ENCODE assay signal across 9 mouse cellular contexts in genomic region chr2:51238131-51238931, GRCm38 (mm10).
DNase-seq lines count a peak whose midpoint lies in the region; ATAC-seq and TF ChIP-seq lines count a peak whose summit lies in the region.
"Had no signal": no experiment of that assay in that cellular context is flagged by ENCODE, and none has a peak within 500 bp of the region (broad histone marks: within the 10 kb centered on the region; RNA-seq: fewer than 3 reads in every experiment).

No protein-coding gene starts in this region.

- no peaks in the 10 kb centered on the region for H3K27me3 ChIP-seq in CH12.LX (replicated peaks)
- H3K27me3 ChIP-seq in forebrain, embryonic 14.5 days (replicated peaks; ENCODE audit: control insufficient read depth, insufficient read depth, low read length): no peaks in the 10 kb centered on the region
- H3K27me3 ChIP-seq in midbrain, embryonic 12.5 days: no peaks in the 10 kb centered on the region

- ATAC-seq in forebrain, embryonic 14.5 days: 0 out of 2 replicates have a peak, but pooled peaks have one; percentile 18
- ATAC-seq in midbrain, embryonic 12.5 days (ENCODE audit: low FRiP score, low read depth): peak; percentile 75
- no peak for ATAC-seq in megakaryocyte, adult 5-6 weeks (ENCODE audit: poor library complexity, severe bottlenecking)

- peak; percentile 56 for DNase-seq in heart, adult 11 months
- DNase-seq in heart, postnatal 4 days: no peak
- no peak for DNase-seq in CH12.LX (ENCODE audit: extremely low read depth)
- peak; percentile 50 for DNase-seq in forebrain, embryonic 14.5 days (ENCODE audit: low spot score)
- no peak for DNase-seq in left cerebral cortex, adult 2 months (ENCODE audit: extremely low spot score in 1 of 2, low spot score in 2 of 2)
- DNase-seq in gastrocnemius, adult 8-10 months (ENCODE audit: low spot score in 2 of 2): no peak
- DNase-seq: cerebellum, adult 9-11 months had no signal

- WGBS in forebrain, embryonic 14.5 days: 14% methylated on average over 16 of the region's 16 CpGs
- 9% methylated on average over 16 of the region's 16 CpGs for WGBS in midbrain, embryonic 12.5 days

- H3K36me3 ChIP-seq in CH12.LX (replicated peaks in 1 of 2; ENCODE audit: control insufficient read depth in 1 of 2, insufficient read depth in 1 of 2, low read length in 1 of 2): no peaks in the 10 kb centered on the region
- no peaks in the 10 kb centered on the region for H3K36me3 ChIP-seq in forebrain, embryonic 14.5 days (ENCODE audit: control insufficient read depth, insufficient read depth, low read length)
- no peaks in the 10 kb centered on the region for H3K36me3 ChIP-seq in midbrain, embryonic 12.5 days

- no peak overlapping the region for H3K27ac ChIP-seq in CH12.LX (ENCODE audit: insufficient read depth, low read depth)
- no peak overlapping the region for H3K27ac ChIP-seq in forebrain, embryonic 14.5 days (ENCODE audit: low read depth, low read length)
- peak overlapping the region; percentile 32; the same call in 1 of the 2 replicates for H3K27ac ChIP-seq in midbrain, embryonic 12.5 days (replicated peaks)
- no peak overlapping the region for H3K27ac ChIP-seq in left cerebral cortex, adult 2 months

- TF ChIP-seq POLR2A in CH12.LX (IDR thresholded peaks at IDR 0.05; ENCODE audit: low read depth, low read length): no peak

- in situ Hi-C loops in CH12.LX (cut with MboI; ENCODE audit: low pct_ligation_motif_present, low pct_unique_long_range_greater_than_20kb, low sequenced_read_pairs): no loop called here

- no peak overlapping the region for H3K9ac ChIP-seq in CH12.LX (ENCODE audit: insufficient read depth, low read depth)
- H3K9ac ChIP-seq in forebrain, embryonic 14.5 days (ENCODE audit: low read length): no peak overlapping the region
- H3K9ac ChIP-seq in midbrain, embryonic 12.5 days (replicated peaks): no peak overlapping the region

- TF ChIP-seq EP300 in CH12.LX (IDR thresholded peaks at IDR 0.05; ENCODE audit: low read length): no peak

- no peak overlapping the region for H3K4me3 ChIP-seq in CH12.LX (replicated peaks in 1 of 3; ENCODE audit: low read depth in 2 of 3, low read length in 2 of 3, poor library complexity in 1 of 3)
- no peak overlapping the region for H3K4me3 ChIP-seq in forebrain, embryonic 14.5 days (ENCODE audit: low read depth, low read length)
- 0 out of 2 replicates have a peak overlapping the region, but pooled peaks have one; percentile 1 for H3K4me3 ChIP-seq in midbrain, embryonic 12.5 days
- no peak overlapping the region for H3K4me3 ChIP-seq in left cerebral cortex, adult 2 months

- 0 out of 2 replicates have a peak overlapping the region, but pooled peaks have one; percentile 5 for H3K4me2 ChIP-seq in CH12.LX (ENCODE audit: insufficient read depth, low read depth, poor library complexity, severe bottlenecking)
- H3K4me2 ChIP-seq in forebrain, embryonic 14.5 days (ENCODE audit: low read length): peak overlapping the region; percentile 16; the same call in 1 of the 2 replicates
- H3K4me2 ChIP-seq in midbrain, embryonic 12.5 days (replicated peaks): peak overlapping the region; percentile 39

- intact Hi-C loops in left cerebral cortex, adult 2 months (cut with DNase I): no loop called here

- no peak for TF ChIP-seq RAD21 in CH12.LX (IDR thresholded peaks at IDR 0.05; ENCODE audit: low read depth, low read length)

- no peaks in the 10 kb centered on the region for H3K79me2 ChIP-seq in CH12.LX (replicated peaks; ENCODE audit: control insufficient read depth, extremely low read depth, insufficient read depth, poor library complexity, severe bottlenecking)

- dilution Hi-C loops in CH12.LX (cut with MboI; ENCODE audit: extremely low pct_ligation_motif_present, extremely low pct_unique_long_range_greater_than_20kb, low sequenced_read_pairs): no loop called here

- H3K4me1 ChIP-seq in CH12.LX (ENCODE audit: control insufficient read depth in 1 of 2, insufficient read depth in 2 of 2): no peaks in the 10 kb centered on the region
- peaks cover 6% of the 10 kb centered on the region; the same call in 1 of the 2 replicates for H3K4me1 ChIP-seq in forebrain, embryonic 14.5 days (ENCODE audit: control insufficient read depth, insufficient read depth, low read length)
- peaks cover 17% of the 10 kb centered on the region; the same call in 1 of the 2 replicates for H3K4me1 ChIP-seq in midbrain, embryonic 12.5 days

- no peak for TF ChIP-seq CTCF in CH12.LX (conservative IDR thresholded peaks at IDR 0.05 in 1 of 2, IDR thresholded peaks at IDR 0.05 in 1 of 2; ENCODE audit: low read depth in 2 of 2, low read length in 2 of 2)
- TF ChIP-seq CTCF in left cerebral cortex, adult 2 months (IDR thresholded peaks at IDR 0.05): no peak

- no peaks in the 10 kb centered on the region for H3K9me3 ChIP-seq in CH12.LX (replicated peaks; ENCODE audit: low read length)
- no peaks in the 10 kb centered on the region for H3K9me3 ChIP-seq in forebrain, embryonic 14.5 days (replicated peaks; ENCODE audit: control insufficient read depth, low read length)
- H3K9me3 ChIP-seq in midbrain, embryonic 12.5 days: no peaks in the 10 kb centered on the region

TF ChIP-seq in CH12.LX, 34 proteins besides CTCF, POLR2A, EP300 and RAD21:
- TF ChIP-seq HCFC1 (IDR thresholded peaks at IDR 0.05; ENCODE audit: low read depth, low read length): no peak

Comparison
In these comparisons a context has a peak if more than half of its experiments do, and no peak if none do; other contexts are left out.
1. DNase-seq: peak in heart, adult 11 months (single experiment) and forebrain, embryonic 14.5 days (single experiment); none in heart, postnatal 4 days (single experiment), CH12.LX (single experiment), left cerebral cortex, adult 2 months (0 of 2) and gastrocnemius, adult 8-10 months (0 of 2).
2. Peak in every context shown above with its lines, with median percentiles within 50 percentile points of each other: H3K4me2 ChIP-seq.